In genomic region chrX:153497688-153498516, GRCm38 (mm10) we compare ENCODE assay signal across 8 mouse cellular contexts. TPM values are rescaled to one million over a fixed set of nuclear protein-coding genes. Genes with fewer than 3 reads are reported as not detected.
DNase-seq lines count a peak whose midpoint lies in the region; ATAC-seq lines count a peak whose summit lies in the region.

Ubqln2 (plus strand) TSS chrX:153498227.

- ATAC-seq in inflammation-experienced regulatory T-cells, adult 6 months, result peak; percentile 74

- H3K36me3 ChIP-seq in megakaryocyte, embryonic 14.5 days (replicated peaks; ENCODE audit: low read length), result peaks cover 12% of the 10 kb centered on the region

- H3K4me1 ChIP-seq in megakaryocyte, embryonic 14.5 days, result peaks cover 15% of the 10 kb centered on the region

- intact Hi-C loops in gastrocnemius, postnatal 14 days (cut with DNase I; ENCODE audit: low total_unique reads), result no loop called here

- peaks cover 5% of the 10 kb centered on the region for H3K27me3 ChIP-seq in megakaryocyte, embryonic 14.5 days (replicated peaks)

- peak; percentile 84 to 93 for DNase-seq in adrenal gland, adult (ENCODE audit: inconsistent age in 2 of 2, low spot score in 1 of 2)
- peak; percentile 85 for DNase-seq in embryo, embryonic 10.5 days (ENCODE audit: low spot score)
- peak; percentile 75 for DNase-seq in gastrocnemius, postnatal 14 days
- peak; percentile 44 to 75 for DNase-seq in left cerebral cortex, adult 9 months (ENCODE audit: low spot score in 2 of 2)
- peak; percentile 68 for DNase-seq in right cerebral cortex, adult 2 months (ENCODE audit: low spot score in 2 of 2)
- DNase-seq in urinary bladder, postnatal 10 days (ENCODE audit: low spot score), result peak; percentile 17

- H3K9me3 ChIP-seq in megakaryocyte, embryonic 14.5 days, result peaks cover 20% of the 10 kb centered on the region

- peak within 1 kb of the TSS; percentile 95 for H3K4me3 ChIP-seq in megakaryocyte, embryonic 14.5 days (replicated peaks)

RNA-seq across cellular contexts. Expression of gene Ubqln2, which starts in this region (rescaled TPM):
- 10 to 100 TPM; 16.6 to 17.8 TPM for total RNA-seq in gastrocnemius, postnatal 14 days (2021)
- polyA plus RNA-seq in inflammation-experienced regulatory T-cells, adult 6 months (2017; shearing (Covaris generic)), result 1 to 10 TPM; 3.3 to 5.0 (median 3.3) TPM
- polyA plus RNA-seq in megakaryocyte, embryonic 14.5 days (2012; ENCODE audit: insufficient read depth, low replicate concordance), result 50.3 and 158 TPM in 2 replicates

Comparison
In these comparisons a context has a peak if more than half of its experiments do, and no peak if none do; other contexts are left out.
1. Peak in every context shown above with its lines: DNase-seq, ATAC-seq and H3K4me3 ChIP-seq.
2. DNase-seq: peak in every context shown above with its lines; median percentile 88 in adrenal gland, adult; 85 in embryo, embryonic 10.5 days; 75 in gastrocnemius, postnatal 14 days; 68 in right cerebral cortex, adult 2 months; 60 in left cerebral cortex, adult 9 months; 17 in urinary bladder, postnatal 10 days.